Mouse (Mus musculus) layer of hippocampus, postnatal 25 days (tissue): Measurements from ENCODE around the gene Tfrc. TPM values are rescaled to one million over a fixed set of nuclear protein-coding genes. Genes with fewer than 3 reads are reported as not detected.

Experiments
- DNase-seq, 2 experiments: peaks; one replicate each; pipeline ENCODE4 v3.0.0; 2022; ENCODE audit warnings: mixed read lengths in 2 of 2, low spot score in 1 of 2; ENCODE audit errors: extremely low spot score in 1 of 2
- total RNA-seq, 2 experiments: library from RNA; stranded (reverse); gene quantifications; 2 replicates each; pipeline ENCODE4 v1.2.3; 2021

Gene Tfrc
- total RNA-seq = 10 to 100 TPM; 59.3 to 67.3 TPM

DNA sequence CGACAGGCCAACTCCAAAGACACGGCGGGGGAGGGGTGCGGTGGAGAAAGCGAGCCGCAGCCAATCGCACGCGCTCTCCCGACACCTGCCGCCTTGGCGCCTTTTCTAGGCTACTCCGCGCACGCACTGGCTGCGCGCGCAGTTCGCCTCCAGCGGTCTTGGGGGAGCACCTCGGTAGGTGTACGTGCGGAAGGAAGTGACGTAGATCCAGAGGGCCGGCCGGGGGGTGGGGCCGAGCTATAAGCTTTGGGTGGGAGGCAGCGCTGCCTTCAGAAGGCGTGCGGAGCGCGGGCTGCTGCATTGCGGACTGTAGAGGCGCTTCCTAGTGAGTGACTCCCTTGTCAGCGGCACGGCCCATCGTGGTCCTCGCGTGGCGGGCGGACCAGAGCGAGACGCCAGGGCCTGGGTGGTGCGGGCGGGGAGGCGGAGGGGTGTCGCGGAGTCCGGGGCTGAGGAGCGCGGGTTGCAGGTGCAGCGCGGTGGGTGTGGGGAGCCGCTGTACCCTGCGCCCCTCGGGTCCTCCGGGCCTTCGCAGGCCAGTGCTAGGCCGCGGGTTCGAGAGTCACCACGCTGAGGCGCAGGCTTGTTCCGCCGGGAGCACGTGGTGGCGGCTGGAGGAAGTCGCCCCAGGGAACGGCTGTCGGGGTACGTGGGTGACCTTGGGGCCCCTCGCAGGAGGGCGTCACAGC, at the start of gene Tfrc:
Gene Tfrc, plus strand, starts transcription at position 209 of the 689 bp plus-strand sequence.
- DNase-seq = peak; percentile 81 to 88

GRCm38 (mm10) chr16:32559493-32559892, 49.2 kb upstream of the Tfrc start:
- DNase-seq = no peak

DNA sequence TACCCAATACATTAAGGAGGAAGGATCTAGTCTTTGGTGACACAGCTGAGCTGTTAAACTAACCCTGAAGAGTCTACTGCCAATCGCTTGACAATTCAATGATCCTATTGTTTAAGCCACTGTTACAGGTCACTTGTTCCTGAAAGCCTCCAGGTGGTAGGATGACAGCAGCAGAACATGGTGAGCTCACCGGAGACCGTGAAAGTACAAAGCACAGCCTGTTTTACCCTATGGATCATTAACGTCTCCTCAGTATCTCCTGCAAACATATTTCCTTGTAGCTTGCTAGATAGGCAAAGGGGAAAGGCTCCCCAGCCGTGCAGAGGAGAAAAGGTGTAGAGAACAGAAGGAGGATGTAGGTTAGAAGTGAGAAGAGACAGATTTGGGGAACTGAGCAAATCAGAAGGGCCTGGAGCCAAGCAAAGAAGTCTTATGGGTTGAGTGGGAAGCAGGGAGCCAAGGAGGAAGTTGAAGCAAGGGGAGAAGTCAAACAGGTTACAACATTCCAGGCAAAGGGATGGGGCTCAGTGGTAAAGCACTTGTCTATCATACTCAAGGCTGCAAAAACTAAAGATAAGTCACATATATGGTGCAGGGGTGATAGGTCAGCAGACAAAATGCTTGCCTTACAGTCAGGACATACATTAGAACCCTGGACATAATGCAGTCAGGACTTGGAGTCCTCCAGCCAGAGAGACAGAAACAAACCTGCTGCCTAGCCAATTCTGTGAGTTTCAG, 45.5 kb upstream of the Tfrc start:
- no peak for DNase-seq

DNA sequence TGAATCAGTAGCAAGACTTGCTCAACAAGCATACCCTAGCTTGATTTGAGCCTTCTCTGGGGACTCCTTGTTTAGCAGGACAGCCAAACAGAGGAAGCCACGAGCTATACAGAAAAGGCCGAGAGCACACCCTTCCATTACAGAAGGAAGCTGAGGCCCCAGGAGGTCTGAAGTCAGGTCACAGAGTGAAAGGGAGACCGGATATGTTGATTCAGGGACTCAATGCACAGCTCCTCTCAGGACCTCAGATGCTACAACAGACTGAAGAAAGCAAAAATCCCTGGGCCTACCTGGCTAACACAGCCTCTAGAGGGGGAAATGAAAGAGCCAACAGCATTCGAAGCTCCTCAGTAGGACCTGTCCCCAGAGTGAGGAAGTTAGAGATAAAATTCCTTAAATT, 41.4 kb upstream of the Tfrc start:
- no peak for DNase-seq

DNA sequence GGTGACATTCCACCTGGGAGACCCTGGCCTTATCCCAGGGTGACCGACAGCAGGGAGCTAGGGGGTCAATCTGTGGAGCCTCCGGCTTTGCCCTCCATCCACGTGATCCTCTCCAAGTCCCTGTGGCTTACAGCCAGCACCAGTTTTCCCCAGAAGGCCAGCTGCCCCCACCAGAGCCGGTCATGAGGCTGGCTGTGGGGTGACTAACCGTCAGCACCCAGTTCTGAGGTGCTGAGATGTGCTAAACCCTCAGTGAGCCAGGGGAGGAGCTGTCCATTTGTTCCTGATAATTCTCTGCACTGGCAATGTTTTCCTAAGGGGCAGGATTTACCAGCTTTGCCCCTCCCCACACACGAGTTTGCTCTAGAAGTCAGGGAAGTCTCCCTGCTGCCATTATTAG, 40.3 kb upstream of the Tfrc start:
- no peak for DNase-seq

DNA sequence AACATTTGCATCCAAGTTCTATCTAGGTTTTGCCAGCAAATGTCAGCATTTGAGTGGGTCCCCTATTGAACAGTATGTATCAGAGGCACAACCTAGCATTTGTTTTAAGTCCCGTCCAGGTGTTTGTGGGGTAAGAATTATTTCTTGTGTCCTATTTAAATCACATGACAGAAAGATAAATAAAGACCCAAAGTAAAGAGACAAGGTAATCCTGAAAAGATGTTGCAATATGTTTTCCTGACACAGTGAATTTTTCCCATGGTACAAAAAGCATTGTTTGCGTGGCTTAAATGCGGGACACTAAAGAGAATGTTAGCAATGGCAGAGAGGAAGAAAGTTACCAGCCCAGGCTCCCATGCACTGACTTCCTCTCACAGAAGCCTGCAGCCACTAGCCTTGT, 38.7 kb upstream of the Tfrc start:
- DNase-seq = no peak

GRCm38 (mm10) chr16:32572528-32572927, 36.2 kb upstream of the Tfrc start:
- DNase-seq = no peak

DNA sequence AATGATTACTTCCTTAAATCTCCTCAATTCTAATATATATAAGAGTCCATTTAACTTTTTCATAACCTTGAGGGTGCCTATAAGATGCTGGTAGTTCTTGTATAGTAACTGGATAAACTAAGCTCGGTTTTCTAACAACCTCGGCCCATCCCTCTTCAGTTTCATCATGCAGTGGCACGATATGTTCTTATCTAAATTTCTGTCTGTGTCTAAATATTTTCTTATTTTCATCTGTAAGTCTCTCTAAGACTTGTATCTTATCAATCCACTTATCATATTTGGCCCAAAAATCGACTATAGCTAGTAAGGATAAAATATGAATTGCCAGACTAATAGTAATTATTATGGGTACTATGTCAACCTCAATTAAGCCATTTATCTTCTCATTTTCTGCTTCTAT, 22.2 kb upstream of the Tfrc start:
- no peak for DNase-seq

GRCm38 (mm10) chr16:32588568-32588967, 20.2 kb upstream of the Tfrc start:
- DNase-seq = no peak

- DNase-seq = no peak
Observed at GRCm38 (mm10) chr16:32591521-32591920, 17.2 kb upstream of the Tfrc start.

DNA sequence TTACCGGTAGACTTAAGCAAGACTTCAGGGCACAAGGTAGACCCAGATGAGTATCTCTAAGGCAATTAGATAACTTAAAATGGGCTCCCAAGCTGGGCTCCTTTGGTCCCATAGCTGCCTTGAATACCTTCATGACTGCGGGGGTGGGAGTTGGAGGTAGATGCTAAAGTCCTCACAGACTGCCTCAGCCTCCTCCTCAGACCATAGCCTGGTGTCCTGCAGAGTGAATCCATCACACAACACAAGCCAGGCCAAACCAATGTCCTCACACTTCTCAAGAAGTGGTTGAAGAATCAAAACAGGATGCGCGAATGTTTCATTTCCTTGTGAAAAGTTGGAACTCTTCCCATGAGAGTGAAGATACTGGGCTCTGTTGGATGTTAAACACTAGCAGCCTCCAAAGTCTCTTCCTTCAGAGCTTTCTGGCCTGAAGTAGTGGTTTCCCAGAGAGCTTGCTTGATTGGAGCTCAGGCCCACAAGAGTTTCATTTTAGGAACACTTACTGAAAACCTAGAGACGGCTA, 15.4 kb upstream of the Tfrc start:
- no peak for DNase-seq

GRCm38 (mm10) chr16:32593916-32594315, 14.8 kb upstream of the Tfrc start:
- no peak for DNase-seq

GRCm38 (mm10) chr16:32594701-32595100, 14.0 kb upstream of the Tfrc start:
- no peak for DNase-seq

DNA sequence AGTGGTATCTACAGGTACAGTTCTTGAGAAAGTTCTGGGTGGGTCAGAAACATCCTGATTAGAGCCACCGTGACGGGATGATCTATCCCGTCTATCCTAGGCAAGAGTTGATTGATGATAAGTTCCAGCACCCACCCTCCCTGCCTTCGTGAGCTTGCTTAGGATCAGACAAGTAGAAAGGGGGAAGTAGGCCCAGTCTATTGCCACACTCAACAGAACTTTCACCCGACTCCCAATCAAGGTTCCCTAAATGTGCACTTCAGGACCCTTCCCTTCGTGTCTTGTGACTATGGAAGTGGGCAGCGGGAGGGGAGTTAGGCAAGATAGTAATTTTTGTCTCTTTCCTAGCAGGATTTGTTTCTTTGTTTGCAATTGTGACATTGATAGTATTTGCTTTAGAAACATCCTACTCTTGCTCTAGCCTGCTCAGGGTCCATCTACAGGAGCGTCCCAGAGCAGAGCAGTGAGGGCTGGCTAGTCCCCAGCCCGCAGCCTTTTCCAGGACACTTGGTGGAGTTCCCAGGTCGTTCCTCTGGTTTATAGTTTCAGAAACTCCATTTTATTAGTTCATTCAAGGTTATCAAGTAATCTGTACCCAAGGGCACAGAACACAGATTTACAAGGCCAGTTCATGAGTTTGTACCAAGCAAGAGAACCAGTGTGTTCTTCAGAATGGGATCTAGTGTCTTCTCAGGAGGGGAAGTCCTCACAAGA, 13.4 kb upstream of the Tfrc start:
- no peak for DNase-seq

GRCm38 (mm10) chr16:32597909-32598381, 10.8 kb upstream of the Tfrc start:
- no peak for DNase-seq

DNA sequence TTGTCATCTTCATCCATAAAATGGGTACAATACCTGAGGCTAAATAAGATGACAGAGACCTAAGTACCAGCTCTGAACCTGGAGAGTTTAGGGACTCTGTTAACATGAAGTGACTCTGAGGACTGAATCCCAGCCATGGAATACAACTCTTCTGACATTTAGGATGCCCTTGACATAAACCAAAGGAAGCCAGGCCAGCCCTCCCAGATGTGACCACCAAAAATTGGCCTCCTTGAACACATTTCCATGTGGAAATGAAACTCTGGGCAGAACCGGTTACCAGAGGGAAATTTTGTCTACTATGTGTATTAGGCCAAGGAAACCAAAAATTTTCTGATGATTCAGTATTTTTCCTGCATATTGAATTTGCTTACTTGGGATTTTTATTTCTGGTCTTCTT, 9.6 kb upstream of the Tfrc start:
- no peak for DNase-seq

- DNase-seq = no peak
Observed at GRCm38 (mm10) chr16:32602193-32602685, 6.5 kb upstream of the Tfrc start.

DNA sequence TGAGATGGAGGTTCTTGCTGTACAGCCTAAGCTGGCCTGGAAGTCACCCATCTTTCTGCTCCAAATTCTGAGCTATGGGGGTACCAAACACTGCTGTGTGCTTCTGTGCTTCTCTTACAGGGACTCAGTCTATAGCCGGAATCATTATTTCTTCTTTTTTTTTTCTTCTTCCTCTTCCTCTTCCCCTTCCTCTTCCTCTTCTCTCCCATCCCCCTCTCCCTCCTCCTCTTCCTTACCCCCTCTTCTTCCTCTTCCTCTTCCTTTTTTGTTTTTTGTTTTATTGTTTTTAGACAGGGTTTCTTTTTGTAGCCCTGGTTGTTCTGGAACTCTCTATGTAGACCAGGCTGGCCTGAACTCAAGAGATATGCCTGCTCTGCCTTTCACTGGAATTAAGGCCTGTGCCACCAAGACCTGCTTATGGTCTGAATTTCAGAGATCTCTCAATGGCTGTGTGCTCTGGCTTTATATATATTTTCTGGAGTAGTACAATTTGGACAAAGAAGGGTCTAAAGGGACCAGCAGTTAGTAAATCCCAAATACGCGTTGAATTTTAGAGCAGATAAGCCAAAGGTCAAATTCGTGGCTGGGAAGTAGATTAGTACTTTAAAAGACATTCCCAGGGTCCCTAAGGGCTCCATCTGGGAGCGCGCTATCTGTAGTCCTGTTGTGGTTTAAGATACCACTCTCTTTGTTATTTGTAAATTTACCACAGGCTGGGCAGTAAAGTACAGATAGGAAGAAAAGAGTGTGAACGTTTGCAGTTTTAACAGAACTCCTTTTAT, 967 bp upstream of the Tfrc start:
- DNase-seq = no peak

DNA sequence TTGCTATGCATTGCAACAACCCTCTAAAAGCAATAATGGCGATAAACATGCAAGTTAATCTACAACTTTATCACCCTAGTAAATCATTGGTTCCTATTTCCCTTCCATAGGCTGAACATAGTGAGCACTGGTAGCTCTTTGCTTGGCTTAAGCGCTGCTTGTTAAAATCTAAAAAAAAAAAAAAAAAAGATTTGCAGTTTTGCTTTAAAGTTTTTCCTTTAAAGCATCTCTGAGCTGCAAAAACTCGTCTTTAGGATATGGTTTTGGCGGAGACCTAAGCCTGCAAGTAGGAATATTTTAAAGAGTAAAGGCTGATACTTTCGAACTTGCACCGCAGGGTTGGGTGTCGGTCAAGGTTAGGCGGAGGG, 392 bp upstream of the Tfrc start:
- no peak for DNase-seq

DNA sequence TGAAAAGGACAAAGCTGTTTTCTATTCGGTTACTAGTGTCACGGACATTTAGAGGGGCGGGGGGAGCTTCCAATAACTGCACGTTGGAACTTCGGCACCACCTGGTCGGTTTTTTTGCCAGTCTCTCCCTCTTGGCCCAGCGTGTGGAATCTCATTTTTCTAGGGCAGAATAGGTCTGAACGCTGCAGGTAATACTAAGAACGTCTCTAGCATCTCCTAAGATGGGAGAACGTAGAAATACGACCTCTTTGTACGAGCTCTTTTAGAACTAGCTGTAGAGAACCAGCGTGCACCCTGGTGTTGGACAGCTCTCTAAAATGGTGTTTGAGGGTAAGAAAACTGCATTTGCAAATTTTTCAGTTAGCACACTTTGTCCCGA, 670 bp downstream of the Tfrc start:
- no peak for DNase-seq
